Mouse (Mus musculus): ENCODE results near the gene Mgme1.

The Mgme1 gene

GRCm38 (mm10) chr2:144270507-144271420 lies at the start of gene Mgme1, which contains the start of gene Snx5:
Gene Mgme1 (plus strand): TSS chr2:144270663.
Gene Snx5 (minus strand): TSS chr2:144270906.
- peak; percentile 95 for DNase-seq

- DNase-seq = no peak
Measured at GRCm38 (mm10) chr2:144224351-144224750, 46.1 kb upstream of the Mgme1 start.

- no peak for DNase-seq
Measured at GRCm38 (mm10) chr2:144226906-144227586, 43.4 kb upstream of the Mgme1 start.

GRCm38 (mm10) chr2:144228521-144229346 lies 41.7 kb upstream of the Mgme1 start:
- DNase-seq = no peak

- DNase-seq = no peak
Measured at GRCm38 (mm10) chr2:144229647-144230046, 40.8 kb upstream of the Mgme1 start.

- DNase-seq = no peak
Measured at GRCm38 (mm10) chr2:144230498-144230897, 40.0 kb upstream of the Mgme1 start.

- DNase-seq = no peak
Measured at GRCm38 (mm10) chr2:144231115-144231514, 39.3 kb upstream of the Mgme1 start.

GRCm38 (mm10) chr2:144233534-144233933 lies 36.9 kb upstream of the Mgme1 start:
- no peak for DNase-seq

GRCm38 (mm10) chr2:144235776-144236175 lies 34.7 kb upstream of the Mgme1 start:
- no peak for DNase-seq

GRCm38 (mm10) chr2:144236791-144237584 lies 33.5 kb upstream of the Mgme1 start:
- DNase-seq = no peak

GRCm38 (mm10) chr2:144238341-144238740 lies 32.1 kb upstream of the Mgme1 start:
- DNase-seq = no peak

GRCm38 (mm10) chr2:144239318-144239717 lies 31.1 kb upstream of the Mgme1 start:
- DNase-seq = no peak

- no peak for DNase-seq
Measured at GRCm38 (mm10) chr2:144240095-144240899, 30.2 kb upstream of the Mgme1 start.

GRCm38 (mm10) chr2:144245464-144245863 lies 25.0 kb upstream of the Mgme1 start:
- DNase-seq = no peak

- no peak for DNase-seq
Measured at GRCm38 (mm10) chr2:144246270-144246669, 24.2 kb upstream of the Mgme1 start.

- DNase-seq = no peak
Measured at GRCm38 (mm10) chr2:144247337-144247978, 23.0 kb upstream of the Mgme1 start.

GRCm38 (mm10) chr2:144248613-144249376 lies 21.7 kb upstream of the Mgme1 start:
- no peak for DNase-seq

- no peak for DNase-seq
Measured at GRCm38 (mm10) chr2:144250111-144250510, 20.4 kb upstream of the Mgme1 start.

- DNase-seq = no peak
Measured at GRCm38 (mm10) chr2:144262837-144263236, 7.6 kb upstream of the Mgme1 start.
